Mouse (Mus musculus) C3H10T1/2 (cell line): ENCODE measurements around the gene Pak1ip1. TPM values are rescaled to one million over a fixed set of nuclear protein-coding genes. Genes with fewer than 3 reads are reported as not detected.

ENCODE experiments used
- polyA plus RNA-seq, 2 experiments: library from polyadenylated mRNA; unstranded; fragments of >200 nt; fragmentation: generic; extraction: Trizol; gene quantifications; one replicate each; pipeline ENCODE4 v1.2.1; 2012; ENCODE audit warnings: missing spikeins in 2 of 2

Pak1ip1 gene
- polyA plus RNA-seq, result 10 to 100 TPM; 16.2 to 36.5 TPM

GRCm38 (mm10) chr13:41000926-41001639 lies at the start of gene Pak1ip1:
Gene Pak1ip1, plus strand, starts transcription at chr13:41001023.

GRCm38 (mm10) chr13:41015829-41016634 lies 15.2 kb downstream of the Pak1ip1 start, which contains the start of gene Tmem14c:
Gene Tmem14c, plus strand, starts transcription at chr13:41016292.

Other genes starting within 250 kb of the Pak1ip1 start
- gene Gcnt2, start 141.3 kb upstream of the Pak1ip1 start, polyA plus RNA-seq, result under 1 TPM; 0.06 to 0.35 TPM
- 100 to 1,000 TPM; 182 to 217 TPM for gene Tmem14c, start 15.3 kb downstream of the Pak1ip1 start, polyA plus RNA-seq
- under 1 TPM in 1 of 2 experiments, not detected in 1; 0.08 TPM for gene Mak, start 78.7 kb downstream of the Pak1ip1 start, polyA plus RNA-seq
- gene Gcm2, start 110.0 kb downstream of the Pak1ip1 start, polyA plus RNA-seq, result not detected
- gene Sycp2l, start 113.3 kb downstream of the Pak1ip1 start, polyA plus RNA-seq, result not detected
- gene Elovl2, start 219.4 kb downstream of the Pak1ip1 start, polyA plus RNA-seq, result not detected
- 1 to 10 TPM in 1 of 2 experiments, under 1 TPM in 1; 0.88 to 5.4 TPM for gene Smim13, start 248.8 kb downstream of the Pak1ip1 start, polyA plus RNA-seq